Mouse (Mus musculus) liver, embryonic 15.5 days (tissue): ENCODE results near the gene Lefty1. TPM values are rescaled to one million over a fixed set of nuclear protein-coding genes. Genes with fewer than 3 reads are reported as not detected.

Source experiments
- ATAC-seq: fragments of 200-750 bp; cut with Nextera tagmentation; 2 replicates; pipeline ENCODE4 v1.8.0; 2017; ENCODE audit warnings: moderate number of reproducible peaks, mild to moderate bottlenecking, moderate library complexity; ENCODE audit not compliant: insufficient read depth
- H3K27ac ChIP-seq: fragments of 300-500 bp; sonication (generic); replicated peaks from 2 replicates; pipeline ENCODE4 v1.5.1; 2015; ENCODE audit warnings: mild to moderate bottlenecking, inconsistent platforms
- H3K27me3 ChIP-seq: fragments of 300-500 bp; sonication (generic); 2 replicates; pipeline ENCODE4 v1.6.1; 2015; ENCODE audit warnings: mild to moderate bottlenecking, inconsistent platforms
- H3K36me3 ChIP-seq: fragments of 300-500 bp; sonication (generic); replicated peaks from 2 replicates; pipeline ENCODE4 v1.6.1; 2015; ENCODE audit warnings: moderate library complexity, mild to moderate bottlenecking, inconsistent platforms
- H3K4me1 ChIP-seq: fragments of 300-500 bp; sonication (generic); replicated peaks from 2 replicates; pipeline ENCODE4 v1.6.1; 2015; ENCODE audit warnings: inconsistent platforms
- H3K4me2 ChIP-seq: fragments of 300-500 bp; sonication (generic); 2 replicates; pipeline ENCODE4 v1.6.1; 2015; ENCODE audit warnings: moderate library complexity, mild to moderate bottlenecking, inconsistent platforms
- H3K4me3 ChIP-seq: fragments of 300-500 bp; sonication (generic); replicated peaks from 2 replicates; pipeline ENCODE4 v1.5.1; 2015; ENCODE audit warnings: mild to moderate bottlenecking, inconsistent platforms
- H3K9ac ChIP-seq: fragments of 300-500 bp; sonication (generic); 2 replicates; pipeline ENCODE4 v1.6.1; 2015; ENCODE audit warnings: moderate library complexity, mild to moderate bottlenecking, inconsistent platforms
- H3K9me3 ChIP-seq: fragments of 300-500 bp; sonication (generic); replicated peaks from 2 replicates; pipeline ENCODE4 v1.6.1; 2016; ENCODE audit warnings: inconsistent platforms
- WGBS: fragments of 180-500 bp; shearing (Covaris S2); methylation state at CpG from one replicate; pipeline ENCODE4 v1.1.7; 2015; ENCODE audit warnings: mixed read lengths; ENCODE audit not compliant: insufficient replicate concordance; 5-methylcytosine and 5-hydroxymethylcytosine counted together
- polyA plus RNA-seq: library from polyadenylated mRNA; unstranded; fragments of >200 nt; fragmentation: Nextera tagmentation; extraction: Ambion mirVana; gene quantifications from 2 replicates; pipeline ENCODE4 v1.2.1, GENCODE M21; 2015

The Lefty1 gene
- polyA plus RNA-seq, 1 experiment from 2014 or later = 5.2 TPM

DNA sequence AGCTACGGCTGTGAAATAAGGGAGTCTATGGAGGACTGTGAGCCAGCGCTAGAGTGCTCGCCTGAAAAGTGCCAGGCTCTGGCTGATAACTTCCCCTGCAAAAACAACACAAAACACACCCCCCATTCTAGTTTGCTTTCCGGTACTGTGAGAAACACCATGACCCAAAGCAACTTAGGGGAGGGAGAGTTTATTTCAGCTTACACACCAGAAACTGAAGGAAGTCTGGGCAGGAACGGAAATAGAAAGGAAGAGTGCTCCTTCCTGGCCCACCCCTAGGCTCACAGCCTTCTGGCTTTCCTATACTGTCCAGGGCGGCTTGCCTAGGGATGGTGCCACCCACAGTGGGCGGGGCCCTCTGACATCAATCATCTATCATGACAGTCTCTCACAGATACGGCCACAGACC, 22.2 kb downstream of the Lefty1 start:
- WGBS = 38% methylated on average over 8 of the region's 8 CpGs
- H3K9ac ChIP-seq = no peak overlapping the region
- peaks cover 61% of the 10 kb centered on the region for H3K36me3 ChIP-seq
- no peak overlapping the region for H3K4me3 ChIP-seq
- peaks cover 9% of the 10 kb centered on the region; the same call in 1 of the 2 replicates for H3K4me1 ChIP-seq
- no peak overlapping the region for H3K27ac ChIP-seq
- no peaks in the 10 kb centered on the region for H3K9me3 ChIP-seq
- no peaks in the 10 kb centered on the region for H3K27me3 ChIP-seq
- no peak overlapping the region for H3K4me2 ChIP-seq
- peak; percentile 64 for ATAC-seq

DNA sequence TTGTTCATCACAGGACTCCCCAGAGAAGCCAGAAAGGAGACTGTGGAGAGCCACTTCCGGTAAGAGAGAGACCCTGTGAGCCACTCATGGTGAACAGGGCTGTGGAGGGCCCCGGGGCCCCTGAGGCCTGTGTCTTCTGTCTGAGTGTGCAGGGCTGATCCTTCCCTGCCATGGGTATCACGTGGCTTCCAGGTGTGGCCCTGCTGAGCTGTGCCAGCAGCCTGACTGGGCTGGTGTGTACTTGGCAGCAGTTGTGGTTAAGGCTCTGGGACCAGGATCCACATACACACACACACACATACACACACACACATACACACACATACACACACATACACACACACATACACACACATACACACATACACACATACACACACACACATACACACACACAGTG, 23.2 kb downstream of the Lefty1 start:
- H3K4me2 ChIP-seq = no peak overlapping the region
- no peak overlapping the region for H3K27ac ChIP-seq
- H3K9ac ChIP-seq = no peak overlapping the region
- peaks cover 6% of the 10 kb centered on the region; the same call in 1 of the 2 replicates for H3K4me1 ChIP-seq
- ATAC-seq = no peak
- no peaks in the 10 kb centered on the region for H3K9me3 ChIP-seq
- WGBS = 65% methylated on average over 3 of the region's 3 CpGs
- no peaks in the 10 kb centered on the region for H3K27me3 ChIP-seq
- peaks cover 70% of the 10 kb centered on the region for H3K36me3 ChIP-seq
- no peak overlapping the region for H3K4me3 ChIP-seq

DNA sequence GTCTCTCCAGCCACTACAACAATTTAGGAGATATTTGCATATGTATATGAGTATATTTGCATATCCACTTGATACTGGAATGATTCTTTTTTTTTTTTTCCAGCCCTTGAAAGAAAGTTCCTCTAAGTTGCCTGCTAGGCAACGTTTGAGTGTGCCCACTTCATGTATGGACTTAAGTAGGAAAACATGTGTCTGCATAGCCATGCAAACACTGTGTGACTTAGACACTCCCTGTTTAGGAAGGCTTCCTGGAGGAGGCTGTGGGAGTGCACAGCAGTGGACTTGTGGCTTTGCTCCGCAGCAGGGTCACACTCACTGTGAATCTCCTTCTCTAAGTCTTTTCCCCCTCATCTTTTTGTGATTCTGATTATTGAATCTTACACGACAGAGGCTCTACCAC, 24.0 kb downstream of the Lefty1 start:
- H3K27ac ChIP-seq = no peak overlapping the region
- 62% methylated on average over 3 of the region's 3 CpGs for WGBS
- peaks cover 73% of the 10 kb centered on the region for H3K36me3 ChIP-seq
- H3K9ac ChIP-seq = no peak overlapping the region
- H3K27me3 ChIP-seq = no peaks in the 10 kb centered on the region
- H3K9me3 ChIP-seq = no peaks in the 10 kb centered on the region
- no peak overlapping the region for H3K4me3 ChIP-seq
- no peak overlapping the region for H3K4me2 ChIP-seq
- peaks cover 4% of the 10 kb centered on the region; the same call in 1 of the 2 replicates for H3K4me1 ChIP-seq
- ATAC-seq = no peak

DNA sequence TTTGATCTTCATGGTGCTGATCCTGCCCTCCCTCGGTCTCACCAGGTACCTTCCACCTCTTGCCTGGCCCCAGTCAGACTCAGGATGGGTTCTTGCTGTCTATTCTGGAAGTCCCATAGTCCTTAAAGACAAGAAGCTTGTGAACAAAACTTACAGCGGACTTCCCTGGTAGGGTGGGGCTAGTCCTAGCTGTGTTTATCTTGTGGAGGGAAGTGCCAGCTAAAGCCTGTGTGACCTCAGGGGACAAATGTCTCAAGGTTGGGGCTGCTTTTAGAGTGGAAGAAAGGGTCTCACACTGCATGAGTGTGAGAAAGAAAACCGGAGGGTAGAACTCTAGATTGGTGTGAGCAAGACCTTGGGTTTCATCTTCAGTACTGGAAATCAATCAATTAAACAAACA, 31.0 kb downstream of the Lefty1 start:
- no peak overlapping the region for H3K4me2 ChIP-seq
- no peak overlapping the region for H3K27ac ChIP-seq
- no peak for ATAC-seq

DNA sequence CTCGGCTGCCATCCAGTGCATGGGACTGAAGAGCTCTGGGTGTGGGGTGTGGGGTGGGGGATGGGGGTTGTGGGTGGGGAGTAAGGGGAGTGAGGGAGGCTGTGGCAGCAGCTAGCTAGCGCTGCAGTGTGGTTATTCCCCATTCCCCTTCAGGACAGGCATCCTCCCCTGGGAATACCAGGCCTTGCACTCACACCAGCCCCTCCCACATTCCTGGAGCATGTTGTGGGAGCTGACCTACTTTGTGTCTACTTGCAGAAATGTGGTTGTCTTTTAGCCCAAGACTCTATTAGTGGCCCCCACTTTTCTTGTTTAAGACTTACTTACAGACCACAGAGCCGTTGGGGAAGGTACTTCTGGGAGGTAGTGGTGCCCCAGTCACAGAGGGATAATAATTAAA, 31.7 kb downstream of the Lefty1 start:
- Histone ChIP-seq H3K36me3 (peaks cover 86% of the 10 kb centered on the region), H3K4me1 (no peaks in the 10 kb centered on the region), H3K27ac (no peak overlapping the region), H3K4me3 (no peak overlapping the region), H3K9ac (no peak overlapping the region), H3K27me3 (no peaks in the 10 kb centered on the region), H3K9me3 (no peaks in the 10 kb centered on the region), H3K4me2 (no peak overlapping the region)
- 65% methylated on average over 3 of the region's 3 CpGs for WGBS
- no peak for ATAC-seq

More for the DNA sequence above, 31.0 kb downstream of the Lefty1 start:
- Histone ChIP-seq H3K9ac (no peak overlapping the region), H3K4me1 (no peaks in the 10 kb centered on the region), H3K27me3 (no peaks in the 10 kb centered on the region), H3K4me3 (no peak overlapping the region), H3K36me3 (peaks cover 86% of the 10 kb centered on the region), H3K9me3 (no peaks in the 10 kb centered on the region)
- 71% methylated on average over 3 of the region's 3 CpGs for WGBS

GRCm38 (mm10) chr1:180967261-180967660, 32.4 kb downstream of the Lefty1 start:
- H3K4me2 ChIP-seq = no peak overlapping the region
- no peaks in the 10 kb centered on the region for H3K9me3 ChIP-seq
- H3K27ac ChIP-seq = no peak overlapping the region
- H3K4me3 ChIP-seq = no peak overlapping the region
- H3K4me1 ChIP-seq = no peaks in the 10 kb centered on the region
- peaks cover 86% of the 10 kb centered on the region for H3K36me3 ChIP-seq
- no peaks in the 10 kb centered on the region for H3K27me3 ChIP-seq
- ATAC-seq = no peak
- 79% methylated on average over 7 of the region's 7 CpGs for WGBS
- H3K9ac ChIP-seq = no peak overlapping the region

DNA sequence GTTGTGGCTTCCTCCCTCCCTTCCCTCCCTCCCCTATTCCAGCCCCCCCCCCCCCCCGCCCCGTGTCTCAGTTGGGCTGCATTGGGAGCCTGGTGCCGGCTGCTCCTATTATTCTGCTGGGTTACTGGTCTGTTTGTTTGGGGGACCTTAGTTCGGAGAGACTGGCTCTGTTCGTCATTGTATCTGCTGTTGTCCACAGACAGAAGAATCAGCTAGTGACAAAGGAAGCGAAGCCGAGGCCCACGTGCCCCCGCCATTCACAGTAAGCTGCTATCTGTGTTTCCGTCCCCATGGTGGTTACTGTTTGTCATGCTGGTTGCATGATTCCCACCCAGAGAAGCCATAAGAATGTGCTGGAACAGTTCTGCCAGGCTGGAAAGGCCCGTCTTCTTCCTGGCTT, 38.1 kb downstream of the Lefty1 start:
- Histone ChIP-seq H3K36me3 (peaks cover 56% of the 10 kb centered on the region), H3K4me3 (no peak overlapping the region), H3K27ac (no peak overlapping the region), H3K9me3 (no peaks in the 10 kb centered on the region), H3K4me2 (no peak overlapping the region), H3K4me1 (peaks cover 3% of the 10 kb centered on the region), H3K9ac (no peak overlapping the region), H3K27me3 (0 out of 2 replicates have a peak, but pooled peaks cover 3% of the 10 kb centered on the region)
- 75% methylated on average over 10 of the region's 11 CpGs for WGBS
- no peak for ATAC-seq

DNA sequence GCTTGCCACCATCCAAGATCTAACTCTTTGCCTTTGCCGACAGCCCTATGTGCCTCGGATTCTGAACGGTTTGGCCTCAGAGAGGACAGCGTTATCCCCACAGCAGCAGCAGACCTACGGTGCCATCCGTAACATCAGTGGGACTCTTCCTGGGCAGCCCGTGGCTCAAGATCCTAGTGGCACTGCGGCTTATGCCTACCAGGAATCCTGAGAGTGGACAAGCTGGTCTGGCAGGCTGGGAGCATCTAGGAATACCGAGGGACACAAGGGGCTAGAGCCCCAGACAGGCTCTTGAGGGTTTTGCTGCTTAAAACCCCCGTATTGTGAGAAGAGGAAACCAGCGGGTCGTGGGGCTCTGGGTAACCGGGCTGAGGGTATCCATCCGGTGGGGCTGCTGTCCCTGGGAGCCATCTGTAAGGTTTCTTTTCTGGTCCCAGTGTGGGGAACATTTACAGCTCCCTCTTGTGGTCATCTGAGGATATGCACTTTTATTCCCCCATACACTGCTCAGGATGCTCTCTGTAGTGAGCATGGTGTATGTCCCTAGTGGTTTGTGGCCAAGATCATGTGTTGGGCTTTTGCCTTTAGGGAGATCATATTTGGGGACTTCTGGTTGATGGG, 39.4 kb downstream of the Lefty1 start:
- no peak overlapping the region for H3K9ac ChIP-seq
- H3K4me3 ChIP-seq = no peak overlapping the region
- 55% methylated on average over 14 of the region's 14 CpGs for WGBS
- no peak overlapping the region for H3K27ac ChIP-seq
- 0 out of 2 replicates have a peak, but pooled peaks cover 3% of the 10 kb centered on the region for H3K27me3 ChIP-seq
- peaks cover 44% of the 10 kb centered on the region for H3K36me3 ChIP-seq
- peaks cover 3% of the 10 kb centered on the region for H3K4me1 ChIP-seq
- peak; percentile 51 for ATAC-seq
- no peaks in the 10 kb centered on the region for H3K9me3 ChIP-seq
- H3K4me2 ChIP-seq = no peak overlapping the region

- no peak for ATAC-seq
These were observed 41.4 kb downstream of the Lefty1 start for GRCm38 (mm10) chr1:180976110-180976679.

GRCm38 (mm10) chr1:180979484-180980251, 44.8 kb downstream of the Lefty1 start:
- no peak overlapping the region for H3K9ac ChIP-seq
- H3K9me3 ChIP-seq = no peaks in the 10 kb centered on the region
- 0 out of 2 replicates have a peak, but pooled peaks cover 3% of the 10 kb centered on the region for H3K27me3 ChIP-seq
- 71% methylated on average over 24 of the region's 24 CpGs for WGBS
- no peak overlapping the region for H3K4me3 ChIP-seq
- no peak for ATAC-seq
- H3K36me3 ChIP-seq = 0 out of 2 replicates have a peak, but pooled peaks cover 5% of the 10 kb centered on the region
- no peak overlapping the region for H3K27ac ChIP-seq
- H3K4me2 ChIP-seq = no peak overlapping the region
- H3K4me1 ChIP-seq = peaks cover 17% of the 10 kb centered on the region

More at GRCm38 (mm10) chr1:180976110-180976679, 41.4 kb downstream of the Lefty1 start:
- Histone ChIP-seq H3K36me3 (peaks cover 29% of the 10 kb centered on the region), H3K4me1 (peaks cover 14% of the 10 kb centered on the region), H3K27ac (no peak overlapping the region), H3K4me3 (no peak overlapping the region), H3K9ac (no peak overlapping the region), H3K9me3 (no peaks in the 10 kb centered on the region), H3K4me2 (no peak overlapping the region), H3K27me3 (0 out of 2 replicates have a peak, but pooled peaks cover 3% of the 10 kb centered on the region)
- WGBS = 52% methylated on average over 4 of the region's 4 CpGs

GRCm38 (mm10) chr1:180980464-180980863, 45.6 kb downstream of the Lefty1 start:
- Histone ChIP-seq H3K9ac (no peak overlapping the region), H3K36me3 (no peaks in the 10 kb centered on the region), H3K4me3 (no peak overlapping the region), H3K4me2 (no peak overlapping the region), H3K4me1 (peaks cover 17% of the 10 kb centered on the region), H3K27me3 (0 out of 2 replicates have a peak, but pooled peaks cover 6% of the 10 kb centered on the region), H3K27ac (no peak overlapping the region), H3K9me3 (no peaks in the 10 kb centered on the region)
- WGBS = 49% methylated on average over 2 of the region's 2 CpGs
- ATAC-seq = no peak
